Mouse (Mus musculus): ENCODE data around the gene Clspn.

- TF ChIP-seq CTCF (IDR thresholded peaks at IDR 0.05; ENCODE audit: low read depth, low read length) (no peak), POLR2A (IDR thresholded peaks at IDR 0.05; ENCODE audit: extremely low read depth, insufficient read depth, low read length) (no peak)
Measured at GRCm38 (mm10) chr4:126545016-126545415, 11.7 kb upstream of the Clspn start.

Measured in liver, adult 2 months (tissue).